Mouse (Mus musculus) kidney, postnatal 36 days (tissue): ENCODE results near the gene Tulp1.

Source experiments
- DNase-seq, 2 experiments: peaks; one replicate each; pipeline ENCODE4 v3.0.0; 2021 to 2022; ENCODE audit warnings: mixed read lengths in 2 of 2

Gene Tulp1

DNA sequence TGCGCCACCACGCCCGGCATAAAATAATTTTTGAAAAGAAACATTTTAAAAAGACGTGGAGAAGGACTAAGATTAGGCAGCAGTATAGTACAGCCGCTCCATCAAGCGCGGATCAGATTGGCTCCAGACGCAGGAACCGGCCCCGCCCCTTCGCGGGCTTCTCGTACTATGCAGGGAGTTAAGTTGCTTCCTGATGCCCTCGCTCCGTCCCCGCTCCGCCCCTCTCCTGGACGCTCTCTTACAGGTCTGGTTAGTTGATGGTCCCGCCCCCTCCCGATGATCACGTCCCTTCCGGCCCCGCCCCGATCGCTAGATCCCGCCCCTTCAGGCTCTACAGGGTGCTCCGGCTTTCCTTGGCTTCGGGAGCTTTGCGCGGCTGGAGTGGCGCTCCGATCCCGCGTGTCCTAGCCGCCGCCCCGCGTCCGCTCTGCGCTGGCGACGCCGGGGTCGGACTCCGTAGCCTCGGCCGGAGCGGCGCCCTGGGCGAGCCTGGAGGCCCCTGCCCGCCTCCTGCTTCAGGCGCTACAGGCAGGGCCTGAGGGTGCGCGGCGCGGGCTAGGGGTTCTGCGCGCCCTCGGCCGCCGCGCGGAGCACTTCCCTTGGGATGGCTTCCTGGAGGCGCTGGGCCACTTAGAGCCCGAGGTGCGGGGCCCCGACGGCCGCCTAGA, 51.7 kb downstream of the Tulp1 start, which contains the start of gene Fance:
Gene Fance, plus strand, starts transcription at position 308 of the 668 bp plus-strand sequence.
- peak; percentile 99 for DNase-seq

DNA sequence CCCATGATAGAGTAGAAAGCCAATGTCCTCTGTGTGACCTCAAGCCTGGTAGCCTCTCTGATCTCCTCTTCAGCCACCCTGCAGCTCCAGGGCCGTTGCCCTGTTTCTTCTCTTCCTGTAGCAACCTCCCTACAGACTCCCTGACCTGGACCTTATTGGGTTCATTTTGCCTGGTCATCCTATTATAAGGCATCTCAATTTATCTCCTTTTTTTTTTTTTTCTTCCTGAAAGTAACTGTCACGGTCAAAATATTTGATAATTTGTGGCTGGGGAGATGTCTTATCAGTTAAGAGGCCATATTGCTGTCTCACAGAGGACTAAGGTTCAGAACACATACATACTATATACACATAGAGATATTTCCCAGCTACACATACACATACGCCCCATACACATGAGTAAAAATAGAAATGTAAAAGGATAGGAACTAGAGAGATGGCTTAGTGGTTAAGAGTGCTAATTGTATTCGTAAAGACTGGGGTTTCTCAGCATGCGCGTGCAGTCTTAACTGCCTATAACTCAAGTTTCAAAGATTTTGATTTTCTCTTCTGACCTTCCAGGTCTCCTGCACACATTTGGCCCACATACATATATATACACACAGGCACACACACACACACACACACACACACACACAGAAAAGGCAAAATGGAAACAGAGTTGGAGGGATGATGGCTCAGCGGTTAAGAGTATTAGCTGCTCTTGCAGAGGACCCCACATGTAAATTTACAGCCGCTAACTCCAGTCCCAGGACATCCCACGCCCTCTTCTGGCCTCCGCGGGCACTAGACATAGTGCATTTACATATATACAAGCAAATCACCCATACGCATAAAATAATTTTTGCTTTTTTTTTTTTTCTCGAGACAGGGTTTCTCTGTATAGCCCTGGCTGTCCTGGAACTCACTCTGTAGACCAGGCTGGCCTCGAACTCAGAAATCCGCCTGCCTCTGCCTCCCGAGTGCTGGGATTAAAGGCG, 52.5 kb downstream of the Tulp1 start:
- peak in 1 of 2 experiments; percentile 42 for DNase-seq

DNA sequence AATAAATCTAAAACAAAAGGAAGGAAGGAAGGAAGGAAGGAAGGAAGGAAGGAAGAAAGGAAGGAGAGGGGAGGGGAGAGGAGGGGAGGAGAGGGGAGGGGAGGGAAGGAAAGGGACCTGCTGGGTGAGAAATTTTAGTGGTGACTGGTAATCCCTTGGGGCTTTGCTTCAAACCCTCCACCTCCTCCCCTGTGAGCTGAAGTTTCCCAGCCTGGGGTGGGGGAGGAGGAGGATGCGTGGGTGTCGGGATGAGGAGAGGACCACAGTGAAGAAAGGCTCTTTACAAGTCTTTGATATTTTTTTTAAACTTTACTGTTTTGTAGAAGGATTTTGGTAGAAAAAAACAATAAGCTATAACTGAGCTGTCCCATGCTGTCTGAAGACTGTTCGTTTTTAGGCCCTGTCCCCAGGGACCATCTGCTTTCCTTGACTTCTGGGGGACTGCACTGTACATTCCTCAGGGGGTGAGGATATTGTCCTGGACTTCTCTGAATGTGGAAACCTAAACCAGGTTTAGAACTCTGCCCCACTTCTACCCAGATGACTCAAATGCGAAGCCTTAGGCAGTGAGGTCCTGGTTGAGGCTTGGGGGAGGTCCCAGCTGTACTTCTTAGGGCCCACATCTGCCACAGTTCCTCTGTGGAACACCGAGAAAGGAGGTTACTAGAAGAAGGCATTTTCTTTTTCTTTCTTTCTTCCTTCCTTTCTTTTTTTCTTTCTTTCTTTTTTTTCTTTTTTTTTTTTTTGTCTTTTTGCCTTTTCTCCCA, 53.5 kb downstream of the Tulp1 start:
- no peak for DNase-seq

DNA sequence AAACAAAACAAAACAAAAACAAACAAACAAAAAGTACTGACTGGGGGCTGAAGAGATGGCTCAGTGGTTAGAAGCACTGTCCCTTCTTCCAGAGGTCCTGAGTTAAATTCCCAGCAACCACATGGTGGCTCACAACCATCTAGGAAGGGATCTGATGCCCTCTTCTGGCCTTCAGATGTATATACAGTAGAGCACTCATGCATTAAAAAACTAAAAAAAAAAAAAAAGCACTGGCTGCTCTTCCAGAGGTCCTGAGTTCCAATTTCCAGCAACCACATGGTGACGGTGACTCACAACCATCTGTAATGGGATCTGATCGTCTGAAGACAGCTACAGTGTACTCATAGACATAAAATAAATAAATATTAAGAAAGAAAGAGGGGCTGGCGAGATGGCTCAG, 54.2 kb downstream of the Tulp1 start:
- DNase-seq = no peak

DNA sequence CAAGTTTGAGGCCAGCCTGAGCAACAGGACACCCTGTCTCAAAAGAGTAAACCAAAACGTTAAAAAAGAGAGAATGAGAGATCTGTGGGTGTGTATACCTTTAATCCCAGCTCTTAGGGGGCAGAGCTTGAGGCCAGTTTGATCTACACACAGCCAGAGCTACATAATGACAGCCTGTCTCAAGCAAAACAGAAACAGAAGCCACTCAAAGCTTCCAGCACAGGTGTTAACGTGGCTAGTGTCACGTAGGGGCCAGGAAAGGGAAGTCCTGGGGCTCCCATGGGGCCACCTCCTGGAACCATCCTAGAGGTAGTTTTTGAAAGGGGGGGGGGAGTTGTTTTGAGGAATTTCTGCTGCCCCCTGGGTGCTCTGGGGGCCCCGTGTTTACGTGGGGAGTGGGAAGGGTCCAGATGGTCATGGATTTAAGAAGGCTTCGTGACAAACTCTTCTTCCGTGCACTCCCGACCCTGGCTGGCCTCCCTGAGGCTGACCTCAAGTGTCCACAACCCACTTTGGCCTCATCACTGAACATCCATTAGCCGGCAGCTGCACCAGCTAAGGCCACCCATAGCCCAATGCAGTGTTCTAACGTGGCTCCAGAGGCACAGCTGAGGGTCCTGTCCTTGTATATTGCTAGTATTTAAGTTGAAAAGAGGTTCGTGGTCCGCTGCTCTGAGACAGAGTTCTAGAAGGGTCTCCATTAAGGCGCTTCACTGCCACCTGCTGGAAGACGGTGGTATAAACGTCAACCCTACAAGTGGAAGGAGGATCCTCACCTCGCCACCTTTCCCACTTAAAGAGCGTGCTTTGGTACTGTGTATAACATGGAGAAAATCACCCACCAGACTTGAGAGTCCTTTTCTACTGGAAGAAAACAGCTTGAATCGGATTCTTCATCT, 56.5 kb downstream of the Tulp1 start:
- DNase-seq = peak; percentile 90 to 96

DNA sequence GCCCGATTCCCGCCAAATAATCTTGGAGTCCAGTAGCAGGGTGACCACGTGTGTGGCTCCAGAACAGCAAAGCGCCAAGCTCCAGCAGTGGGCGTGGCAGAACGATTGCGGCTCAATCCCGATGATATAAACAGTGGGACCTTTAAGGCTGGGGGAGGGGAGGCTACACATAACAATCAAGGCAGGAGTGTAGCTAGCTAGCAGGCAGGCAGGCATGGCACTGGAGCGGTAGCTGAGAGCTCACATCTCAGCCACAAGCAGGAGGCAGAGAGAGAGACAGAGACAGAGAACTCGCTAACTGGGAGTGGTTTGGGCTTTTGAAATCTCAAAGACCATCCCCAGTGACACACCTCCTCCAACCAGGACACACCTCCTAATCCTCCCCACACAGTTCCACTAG, 59.9 kb downstream of the Tulp1 start:
- no peak for DNase-seq
